Mouse (Mus musculus) MEL-GATA-1-ER (cell line): Measurements from ENCODE around the gene Hagh.

Experiments
- DNase-seq: peaks from one replicate; pipeline ENCODE4 v3.0.0-alpha.2; 2012; ENCODE audit warnings: low read depth; ENCODE audit errors: extremely low read depth

The Hagh gene

DNA sequence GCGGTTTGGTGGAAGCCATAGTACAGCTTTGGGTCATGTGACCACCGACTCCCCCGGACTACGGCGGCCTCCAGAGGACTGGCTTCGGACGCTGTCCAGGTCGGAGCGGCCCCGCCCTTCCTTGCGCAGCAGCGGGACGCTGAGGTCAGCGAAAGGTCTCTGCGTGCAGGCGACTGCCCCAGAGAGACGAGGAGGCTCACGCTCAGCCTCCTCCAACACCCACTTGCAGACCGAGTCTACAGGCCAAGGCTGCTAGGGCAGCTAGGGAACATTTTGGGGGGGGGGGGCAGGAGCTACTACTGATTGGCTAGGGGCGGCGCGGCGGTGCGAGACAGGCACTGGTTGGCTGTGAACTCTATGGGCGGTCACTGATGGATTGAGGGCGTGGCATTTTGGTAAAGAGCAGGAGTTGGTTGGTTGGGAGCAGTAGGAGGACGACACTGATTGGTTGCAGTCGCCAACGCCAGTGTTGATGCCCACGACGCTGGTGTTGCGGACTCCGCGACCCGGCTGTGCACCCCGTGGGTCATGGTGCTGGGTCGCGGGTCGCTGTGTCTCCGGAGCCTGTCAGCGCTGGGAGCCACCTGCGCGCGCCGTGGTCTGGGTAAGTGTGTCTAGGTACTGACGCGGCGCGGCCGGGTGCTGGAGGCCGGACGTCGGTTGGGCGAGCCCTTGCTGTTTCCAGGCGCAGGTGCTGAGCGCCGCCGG is 10.3 kb downstream of the Hagh start, which contains the start of gene Fahd1:
TSS of gene Fahd1 (minus strand) at position 300 of the 708 bp plus-strand sequence.
- peak; percentile 97 for DNase-seq

DNA sequence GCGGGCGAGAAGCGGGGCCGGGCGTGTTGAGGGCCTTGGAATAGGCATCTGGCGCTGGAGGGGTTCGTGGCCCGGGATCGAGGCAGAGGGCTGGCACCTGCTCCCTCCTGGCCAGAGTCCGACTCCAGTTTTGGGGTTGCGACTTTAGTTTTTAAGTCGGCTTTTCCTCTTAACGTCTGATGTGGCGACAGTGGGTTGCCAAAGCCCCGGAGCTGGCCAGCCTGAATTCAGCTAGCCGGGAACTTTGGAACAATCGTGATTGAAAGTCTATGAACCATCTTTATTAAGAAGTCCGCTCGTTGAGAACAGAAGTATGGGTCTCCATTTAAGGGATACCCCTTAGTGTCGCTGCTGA is 10.8 kb downstream of the Hagh start:
- no peak for DNase-seq

DNA sequence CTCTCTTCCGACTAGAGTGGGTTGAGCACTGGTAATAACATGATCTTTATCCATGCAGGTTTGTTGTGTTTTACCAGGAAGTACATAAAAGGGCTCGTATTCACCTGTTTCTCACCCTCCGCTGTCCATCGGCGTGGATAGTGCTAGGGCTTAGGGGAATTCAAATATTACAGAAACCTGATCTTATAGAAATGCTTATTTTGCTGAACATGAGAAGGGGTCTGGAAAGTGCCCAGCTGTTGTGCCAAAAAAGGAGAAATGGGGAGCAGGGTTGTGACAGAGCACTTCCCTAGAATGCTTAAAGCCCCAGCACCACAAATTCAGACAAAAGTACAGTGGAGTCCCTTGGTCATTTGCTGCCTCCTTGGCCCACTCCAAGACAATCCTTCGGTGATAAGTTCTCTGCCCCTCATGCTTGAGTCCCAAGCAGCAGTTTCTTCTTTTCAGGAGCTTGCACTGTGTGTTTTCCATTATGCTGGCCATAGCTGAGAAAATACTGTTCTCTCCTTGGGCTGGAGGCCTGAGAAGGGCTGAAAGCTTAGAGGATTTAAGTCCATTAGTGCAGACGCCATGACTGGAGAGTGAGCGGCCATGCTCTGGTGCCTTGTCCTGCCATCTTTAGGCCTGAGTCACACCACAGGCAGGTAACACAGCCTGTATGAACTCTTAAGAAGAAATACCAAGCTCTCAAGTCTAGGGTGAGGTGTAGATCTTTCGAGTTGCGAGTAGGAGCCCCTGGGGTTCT is 11.6 kb downstream of the Hagh start:
- DNase-seq, result peak; percentile 12

DNA sequence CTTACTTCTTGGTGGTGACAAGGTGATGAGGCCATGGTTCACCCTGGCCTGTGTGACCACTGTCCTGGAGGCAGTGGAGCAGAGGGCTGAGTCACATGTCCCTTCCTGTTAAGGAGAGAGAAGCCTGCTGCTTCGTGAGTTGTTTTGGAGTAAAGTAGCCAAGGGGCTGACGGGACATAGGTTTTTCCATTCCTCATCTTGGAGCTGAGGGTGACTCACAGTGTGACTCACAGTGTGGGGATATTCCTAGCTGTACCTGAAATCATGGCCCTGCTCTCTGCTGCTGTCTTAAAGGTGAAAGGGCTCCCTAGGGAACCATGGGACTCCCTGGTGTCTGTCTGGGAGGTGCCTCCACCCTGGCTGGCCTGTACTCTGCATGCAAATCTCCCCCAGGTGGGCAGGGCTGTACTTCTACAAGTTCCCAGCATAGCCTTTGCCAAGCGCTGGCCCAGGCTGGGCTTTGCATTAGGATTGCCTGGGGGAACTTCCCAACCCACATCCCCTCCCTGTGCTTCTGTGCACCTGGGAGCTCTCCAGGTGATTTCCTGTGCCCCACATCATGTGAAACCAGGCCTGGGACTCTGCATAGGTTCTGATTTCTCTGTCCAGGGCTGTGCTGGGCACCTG is 16.0 kb downstream of the Hagh start:
- no peak for DNase-seq

DNA sequence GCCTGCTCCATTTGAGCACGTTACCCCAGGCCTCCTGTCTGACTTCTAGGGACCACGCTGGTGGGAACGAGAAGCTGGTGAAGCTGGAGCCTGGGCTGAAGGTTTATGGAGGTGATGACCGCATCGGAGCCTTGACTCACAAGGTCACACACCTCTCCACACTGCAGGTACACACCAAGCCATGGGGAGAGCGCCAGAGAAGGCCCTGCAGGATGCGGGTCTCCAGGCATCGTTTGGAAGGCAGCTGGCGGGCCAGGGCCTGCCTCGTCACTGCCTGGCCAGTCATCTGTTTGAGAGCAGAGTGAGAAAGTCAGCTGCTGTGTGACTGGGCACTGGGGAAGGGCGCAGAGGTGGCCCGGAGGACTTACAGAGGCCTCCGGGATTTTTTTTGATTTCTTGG is 16.6 kb downstream of the Hagh start:
- DNase-seq, result no peak

DNA sequence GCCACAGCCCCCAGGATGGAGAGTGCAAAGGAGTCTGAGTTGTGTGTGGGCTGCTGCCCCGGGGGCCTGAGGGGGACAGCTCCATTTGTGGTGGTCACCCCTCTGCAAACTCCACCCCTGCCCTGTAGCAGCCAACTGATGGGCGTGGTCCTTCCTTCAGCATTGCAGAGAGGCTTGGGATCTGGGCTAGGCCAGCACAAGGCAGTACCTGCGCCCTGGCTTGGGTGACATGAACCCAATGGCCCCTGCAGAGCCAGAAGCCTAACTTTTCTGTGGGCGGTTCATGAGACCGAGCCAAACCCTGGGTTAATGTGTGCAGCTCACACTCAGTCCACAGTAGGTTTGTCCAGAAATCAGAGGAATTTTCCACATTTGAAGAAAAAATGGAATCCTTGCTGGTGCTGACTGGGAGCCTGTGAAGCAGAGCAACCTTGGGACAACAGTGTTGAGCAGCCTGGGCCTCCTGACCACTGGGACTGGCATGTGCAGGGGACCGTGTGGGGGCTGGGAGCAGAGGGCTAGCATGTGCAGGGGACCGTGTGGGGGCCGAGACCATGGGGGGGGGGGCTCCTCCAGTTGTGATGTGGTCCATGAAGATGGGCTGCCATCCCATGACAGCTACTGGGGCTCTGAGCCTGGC is 18.0 kb downstream of the Hagh start:
- DNase-seq, result no peak

DNA sequence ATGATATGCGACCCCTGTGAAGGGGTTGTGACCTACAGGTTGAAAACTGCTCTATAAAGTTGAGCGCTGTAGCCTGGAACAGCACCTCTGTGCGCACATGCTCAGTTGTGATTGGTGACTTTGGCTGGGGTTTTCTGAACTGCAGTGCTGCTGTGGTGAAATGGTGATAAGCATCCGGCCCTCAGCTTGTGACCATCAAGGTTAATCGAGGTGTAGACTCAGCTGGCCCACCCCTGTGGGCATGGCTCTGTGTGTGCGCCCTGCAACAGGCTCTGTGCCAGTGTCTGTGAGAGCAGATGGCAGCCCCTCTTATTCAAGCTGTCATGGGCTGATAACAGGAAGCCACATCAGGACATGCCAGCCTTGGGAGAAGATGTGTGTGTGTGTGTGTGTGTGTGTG is 19.0 kb downstream of the Hagh start:
- DNase-seq, result peak; percentile 68

DNA sequence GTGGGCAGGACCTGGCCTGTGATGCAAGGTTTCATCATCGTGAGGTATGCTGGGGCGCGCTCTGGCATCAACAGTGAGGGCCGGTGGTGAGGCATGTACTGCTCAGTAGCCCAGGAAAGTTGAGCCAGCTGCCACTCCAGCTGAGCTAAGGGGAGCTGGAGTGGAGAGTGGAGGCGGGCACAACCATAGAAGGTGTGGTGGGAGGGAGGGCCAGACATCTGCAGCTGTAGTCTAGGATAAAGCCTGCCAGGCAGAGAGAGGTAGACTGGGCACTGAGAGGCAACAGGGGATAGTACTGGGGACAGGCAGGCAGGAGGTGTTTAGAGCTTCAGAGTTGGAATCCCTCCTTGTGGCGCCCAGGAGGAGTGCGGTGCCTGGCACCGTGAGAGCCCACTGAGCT is 20.1 kb downstream of the Hagh start:
- DNase-seq, result no peak

DNA sequence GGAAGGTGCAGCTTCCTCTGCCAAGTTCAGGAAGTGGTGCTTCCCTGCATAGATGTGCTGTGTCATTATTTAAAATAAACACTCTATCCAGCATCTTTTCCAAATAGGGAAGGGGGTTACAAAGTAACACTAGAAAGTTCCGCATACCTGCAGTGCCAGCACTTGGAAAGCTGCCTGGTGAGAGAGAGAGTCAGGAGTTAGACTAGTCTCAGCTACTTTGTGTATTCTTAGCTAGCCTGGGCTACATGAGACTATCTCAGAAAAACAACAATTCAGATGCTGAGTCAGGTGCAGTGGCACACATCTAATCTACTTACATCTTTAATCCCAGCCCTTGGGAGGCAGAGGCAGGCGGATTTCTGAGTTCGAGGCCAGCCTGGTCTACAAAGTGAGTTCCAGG is 21.8 kb downstream of the Hagh start:
- DNase-seq, result no peak

DNA sequence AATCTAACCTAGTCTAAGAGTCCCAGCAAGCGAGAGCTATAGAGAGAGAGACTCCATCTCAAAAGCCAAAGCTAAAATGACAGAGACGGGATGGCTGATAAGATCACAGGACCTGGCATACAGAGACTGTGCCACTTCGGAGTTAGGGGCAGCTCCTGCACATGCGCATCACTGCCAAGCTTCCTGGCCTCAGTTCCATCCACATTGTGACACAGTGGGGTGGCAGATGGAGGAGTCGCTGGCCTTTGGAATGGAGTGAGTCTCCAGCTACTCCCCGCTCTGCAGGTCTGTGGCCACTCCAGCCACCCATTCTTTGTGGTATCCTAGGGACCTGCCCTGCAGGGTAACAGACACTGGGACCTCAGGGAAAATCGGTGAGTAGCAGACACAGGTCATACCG is 25.8 kb downstream of the Hagh start, which contains the start of gene Igfals:
TSS of gene Igfals (plus strand) at position 222 of the 400 bp plus-strand sequence.
- DNase-seq, result no peak

DNA sequence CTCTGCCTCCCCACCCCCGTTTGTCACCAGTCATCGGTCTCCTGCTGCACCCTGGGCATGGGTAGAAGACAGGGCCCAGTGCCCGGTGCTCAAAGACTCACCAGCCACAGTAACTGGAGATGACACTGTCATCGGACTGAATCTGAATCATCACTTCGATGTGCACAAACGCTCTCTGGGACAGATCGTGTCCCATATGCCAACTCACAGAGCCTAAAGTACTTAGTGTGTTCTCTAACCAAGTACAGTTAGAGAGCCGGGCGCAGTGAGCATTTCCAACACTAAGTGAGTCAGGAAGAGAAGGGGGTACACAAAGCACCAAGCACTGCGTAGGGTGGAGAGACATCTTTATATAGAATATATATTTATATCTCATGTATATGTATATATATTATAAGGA is 28.0 kb downstream of the Hagh start:
- no peak for DNase-seq

DNA sequence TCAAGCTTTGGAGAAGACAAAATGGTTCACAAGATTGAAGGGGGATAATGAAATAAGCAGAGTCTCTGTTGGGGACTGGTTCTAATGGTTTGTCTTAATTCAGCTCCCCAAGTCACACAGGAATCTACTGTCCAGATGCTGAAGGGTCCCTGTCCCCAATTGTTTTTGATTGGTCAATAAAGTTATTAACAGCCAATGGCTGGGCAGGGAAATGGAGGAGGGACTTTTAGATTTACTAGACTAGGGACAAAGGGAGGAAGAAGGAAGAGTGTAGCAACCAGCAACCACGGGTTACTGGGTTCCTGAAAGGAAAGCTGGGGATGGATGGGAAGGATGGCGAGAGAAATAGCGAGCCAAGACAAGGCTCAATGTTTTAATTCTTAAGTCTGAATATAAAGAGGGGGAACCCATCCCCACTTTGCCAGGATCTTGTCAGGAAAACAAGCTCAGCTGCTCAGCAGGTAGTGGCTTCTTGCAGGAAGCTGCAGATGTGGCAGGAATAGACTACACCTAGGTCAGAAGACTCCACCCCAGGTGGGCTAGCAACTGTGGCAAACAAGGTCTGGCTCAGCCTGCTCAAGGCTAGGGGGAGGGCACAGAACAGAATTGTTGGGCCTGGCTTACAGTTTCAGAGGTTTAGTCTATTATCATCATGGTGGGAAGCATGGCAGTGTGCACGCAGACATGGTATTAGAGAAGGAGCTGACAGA is 33.9 kb downstream of the Hagh start:
- no peak for DNase-seq

DNA sequence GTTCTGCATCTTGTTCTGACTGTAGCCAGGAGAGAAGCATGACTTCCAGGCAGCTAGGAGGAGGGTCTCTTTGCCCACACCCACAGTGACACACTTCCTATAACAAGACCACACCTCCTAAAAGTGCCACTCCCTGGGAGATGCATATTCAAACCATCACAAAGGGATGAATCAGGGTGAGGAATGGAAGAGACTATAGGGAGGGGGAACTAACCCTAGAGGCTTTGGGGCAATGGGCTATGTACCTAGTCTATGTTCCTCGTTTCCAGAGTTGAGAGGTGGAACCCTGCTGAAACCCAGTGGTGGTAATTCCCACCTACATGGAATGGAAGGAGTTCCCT is 34.4 kb downstream of the Hagh start:
- no peak for DNase-seq

DNA sequence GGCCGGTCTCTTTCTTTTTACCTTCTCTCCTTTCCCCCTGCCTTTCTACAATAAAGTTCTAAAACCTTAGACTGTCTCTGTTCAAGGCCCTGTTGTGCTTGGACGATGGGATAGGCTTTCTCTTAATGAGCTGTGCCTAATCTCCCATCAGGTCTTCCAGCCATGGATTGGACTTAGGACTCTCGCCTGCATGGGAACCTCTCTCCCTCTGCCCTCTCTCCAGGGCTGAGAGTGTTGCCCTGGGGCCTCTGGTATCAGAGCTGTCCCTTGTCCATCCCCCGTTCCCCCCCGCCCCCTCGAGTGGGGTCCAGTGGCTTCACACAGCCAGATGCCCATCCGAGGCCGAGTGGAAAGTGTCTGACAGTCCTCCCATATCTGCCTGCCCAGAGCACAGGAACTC is 35.0 kb downstream of the Hagh start:
- no peak for DNase-seq

DNA sequence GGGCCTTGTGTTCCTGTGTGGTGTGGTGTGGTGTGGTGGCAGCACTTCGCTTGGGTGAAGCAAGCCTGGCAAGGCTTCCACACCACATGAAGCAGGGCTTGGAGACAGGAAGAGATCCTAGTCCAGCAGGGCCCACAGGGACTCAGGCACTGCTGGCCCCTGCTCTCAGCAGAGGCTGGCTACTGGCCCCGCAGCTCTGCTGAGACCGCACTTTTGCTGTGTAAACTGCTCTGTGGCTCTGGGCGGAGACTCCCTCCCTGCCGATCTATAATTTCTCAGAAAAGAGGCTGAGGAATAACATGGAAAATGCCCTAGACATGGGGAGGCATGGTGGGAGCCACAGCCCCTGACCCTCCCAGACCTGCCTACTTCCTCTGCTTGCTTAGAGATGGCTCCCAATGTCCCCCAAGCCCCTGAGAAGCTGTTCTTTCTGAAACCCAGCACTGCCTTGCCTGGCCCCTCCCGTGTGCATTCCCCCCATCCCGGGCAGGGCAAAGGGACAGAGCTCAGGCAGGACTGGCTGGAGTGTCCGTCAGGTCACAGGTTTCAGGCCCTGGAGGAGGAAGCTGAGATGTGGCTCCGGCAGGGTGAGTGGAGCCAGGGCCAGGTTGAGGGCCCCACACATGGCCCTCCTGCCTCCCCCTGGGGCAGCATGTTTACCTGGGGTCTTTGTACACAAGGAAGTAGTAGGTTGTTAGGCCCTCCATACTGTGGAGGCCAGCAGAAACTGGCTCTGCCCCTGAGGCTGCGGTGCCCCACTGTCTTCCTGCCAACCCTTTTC is 37.6 kb downstream of the Hagh start:
- no peak for DNase-seq

DNA sequence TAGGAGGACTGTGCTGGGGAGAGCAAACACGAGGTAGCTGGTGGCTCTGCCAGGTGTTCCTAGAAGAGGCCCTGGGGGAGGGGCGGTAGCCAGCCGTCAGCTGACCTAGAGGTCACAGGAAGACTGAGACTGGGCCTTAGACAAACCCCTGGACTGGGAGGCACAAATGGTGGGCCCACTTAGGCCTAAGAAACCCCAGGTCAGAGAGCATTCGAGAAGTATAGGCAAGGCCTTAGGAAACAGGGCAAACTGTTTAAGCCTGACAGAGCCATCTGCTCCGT is 38.1 kb downstream of the Hagh start:
- DNase-seq, result no peak

DNA sequence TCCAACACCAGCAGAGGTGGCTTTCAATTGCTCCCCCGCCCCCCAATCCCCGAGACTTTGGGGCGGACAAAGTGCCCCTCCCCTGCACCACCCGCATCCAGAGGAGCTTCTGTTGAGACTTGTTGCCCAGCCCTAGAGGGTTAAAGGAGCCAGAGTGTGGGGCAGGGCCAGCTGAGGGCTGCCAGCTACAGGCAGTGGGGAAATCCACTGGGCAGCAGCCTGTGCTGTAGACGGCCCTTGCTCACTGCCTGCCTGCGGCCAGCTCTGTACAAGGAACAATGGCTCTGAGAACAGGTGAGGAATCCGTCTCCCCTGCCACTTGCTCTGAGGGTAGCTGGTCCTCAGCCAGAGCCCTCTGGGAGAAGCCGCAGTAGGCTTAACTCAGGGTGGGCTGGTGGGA is 38.6 kb downstream of the Hagh start:
- no peak for DNase-seq

DNA sequence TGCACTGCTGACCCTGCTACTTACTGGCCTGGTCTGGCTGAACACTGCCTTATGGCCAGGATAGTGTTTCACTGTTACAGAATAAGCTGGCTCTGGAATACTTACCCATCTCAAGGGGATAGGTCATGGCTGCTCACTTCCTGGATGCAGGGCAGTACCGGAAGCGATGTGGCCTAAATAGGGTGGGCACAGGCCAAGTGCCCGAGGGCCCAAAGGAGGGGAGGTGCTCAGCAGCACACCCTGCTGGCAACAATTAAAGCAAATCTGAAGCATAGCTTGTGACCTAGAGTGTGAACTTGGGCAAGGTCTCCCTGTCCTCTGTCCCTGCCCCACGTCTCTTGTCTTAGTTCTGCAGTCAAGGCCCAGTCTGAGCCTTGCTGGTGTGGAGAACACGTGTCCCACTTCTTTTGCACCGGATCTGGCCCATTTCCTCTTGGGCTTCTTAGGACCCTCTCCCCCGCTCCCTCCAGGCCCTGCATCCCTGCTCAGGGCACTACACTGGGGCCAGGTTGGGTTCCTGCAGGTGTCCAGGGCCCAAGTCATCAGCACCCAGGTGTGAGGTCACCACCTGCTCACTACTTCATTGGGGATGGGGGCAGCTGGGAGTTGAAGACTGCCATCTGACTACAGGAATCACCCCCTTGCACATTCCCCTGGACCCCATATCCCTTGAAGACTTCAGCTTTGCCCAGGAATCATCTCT is 41.9 kb downstream of the Hagh start:
- DNase-seq, result no peak

DNA sequence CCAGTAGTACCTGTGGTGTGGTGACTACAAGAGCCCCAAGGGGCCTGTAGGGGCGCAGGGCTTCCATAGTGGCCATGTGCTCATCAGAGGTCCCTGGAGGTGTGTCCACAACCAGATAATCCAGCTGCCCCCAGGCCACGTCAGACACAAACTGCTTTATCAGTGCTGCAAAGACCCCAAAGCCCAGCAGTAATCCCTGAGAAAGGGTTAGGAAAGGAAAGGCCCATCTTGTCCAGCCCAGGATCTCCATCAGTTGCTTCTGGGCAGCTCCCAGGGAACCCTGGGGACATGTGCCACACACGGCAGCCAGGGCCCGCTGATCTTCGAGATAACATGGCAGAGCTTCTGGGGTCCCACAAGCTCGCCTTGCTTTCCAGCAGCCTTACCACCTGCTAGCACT is 44.4 kb downstream of the Hagh start:
- DNase-seq, result no peak

DNA sequence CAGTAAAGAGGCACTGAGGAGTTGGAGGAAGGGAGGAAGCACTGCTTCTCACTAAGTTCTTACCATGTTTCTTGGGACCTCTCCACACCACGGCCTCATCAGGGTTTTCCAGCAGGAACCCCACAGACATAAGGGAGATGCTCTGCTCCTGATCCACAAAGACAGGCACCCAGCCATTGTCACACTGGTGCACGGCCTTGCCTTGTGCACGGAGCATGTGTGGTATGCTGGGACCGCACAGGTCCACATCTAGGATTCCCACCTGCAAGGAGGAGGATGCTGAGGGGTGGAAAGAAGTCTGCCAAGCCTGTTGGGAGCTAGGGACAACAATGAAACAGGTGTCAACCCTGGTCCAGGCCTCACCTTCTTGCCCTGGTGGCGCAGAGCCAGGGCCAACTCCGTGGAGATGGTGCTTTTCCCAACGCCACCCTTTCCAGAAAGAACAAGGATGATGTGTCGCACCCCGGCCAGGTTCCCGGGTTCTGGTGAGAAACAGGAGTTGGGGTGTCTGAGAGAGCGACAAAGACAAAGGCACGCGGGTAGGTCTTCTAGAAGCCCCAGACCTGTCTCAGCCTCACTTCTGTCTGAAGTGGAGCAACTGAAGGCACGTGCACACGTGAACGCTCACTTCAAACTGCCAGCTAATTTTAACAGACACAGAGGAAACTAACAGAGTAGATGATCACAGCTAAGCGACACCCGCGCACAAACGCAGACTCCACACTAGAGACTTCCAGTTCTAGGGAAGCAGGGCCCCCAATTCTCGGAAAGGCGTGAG is 45.6 kb downstream of the Hagh start:
- no peak for DNase-seq
